Mouse (Mus musculus): ENCODE measurements around the gene Orc5. TPM values are rescaled to one million over a fixed set of nuclear protein-coding genes. Genes with fewer than 3 reads are reported as not detected.

Gene Orc5
- total RNA-seq (2023) = 10 to 100 TPM; 23.4 to 25.0 TPM

GRCm38 (mm10) chr5:22550033-22550551 lies at the start of gene Orc5:
TSS of gene Orc5 (minus strand) at chr5:22550429.

Other genes starting within 250 kb of the Orc5 start
- gene Reln, start 205.7 kb downstream of the Orc5 start, total RNA-seq (2023) = 1 to 10 TPM; 1.1 to 1.7 TPM
- gene Lhfpl3, start 195.6 kb upstream of the Orc5 start, total RNA-seq (2023) = not detected